Mouse (Mus musculus) midbrain, embryonic 10.5 days (tissue): Measurements from ENCODE around the gene Cdh26. TPM values are rescaled to one million over a fixed set of nuclear protein-coding genes. Genes with fewer than 3 reads are reported as not detected.

Experiments
- DNase-seq: peaks from one replicate; pipeline ENCODE4 v3.0.0-alpha.2; 2017; ENCODE audit warnings: low spot score
- H3K27ac ChIP-seq: fragments of 300-500 bp; sonication (generic); replicated peaks from 2 replicates; pipeline ENCODE4 v1.5.1; 2016; ENCODE audit warnings: mild to moderate bottlenecking
- H3K27me3 ChIP-seq: fragments of 300-500 bp; sonication (generic); 2 replicates; pipeline ENCODE4 v1.6.1; 2016; ENCODE audit warnings: low read depth, mild to moderate bottlenecking; ENCODE audit not compliant: poor library complexity, severe bottlenecking
- H3K36me3 ChIP-seq: fragments of 300-500 bp; sonication (generic); 2 replicates; pipeline ENCODE4 v1.6.1; 2016; ENCODE audit warnings: mild to moderate bottlenecking, moderate library complexity
- H3K4me1 ChIP-seq: fragments of 300-500 bp; sonication (generic); 2 replicates; pipeline ENCODE4 v1.6.1; 2016
- H3K4me3 ChIP-seq: fragments of 300-500 bp; sonication (generic); 2 replicates; pipeline ENCODE4 v1.5.1; 2016; ENCODE audit warnings: mild to moderate bottlenecking, moderate library complexity
- H3K9me3 ChIP-seq: fragments of 300-500 bp; sonication (generic); replicated peaks from 2 replicates; pipeline ENCODE4 v1.6.1; 2016; ENCODE audit warnings: mild to moderate bottlenecking
- WGBS: fragments of 180-500 bp; shearing (Covaris S2); methylation state at CpG from one replicate; pipeline ENCODE4 v1.1.7; 2016; 5-methylcytosine and 5-hydroxymethylcytosine counted together
- polyA plus RNA-seq: library from polyadenylated mRNA; unstranded; fragments of >200 nt; fragmentation: Nextera tagmentation; extraction: Ambion mirVana; gene quantifications from 2 replicates; pipeline ENCODE4 v1.2.1, GENCODE M21; 2016

Gene Cdh26
- polyA plus RNA-seq, 1 experiment from 2014 or later: 0.04 TPM

DNA sequence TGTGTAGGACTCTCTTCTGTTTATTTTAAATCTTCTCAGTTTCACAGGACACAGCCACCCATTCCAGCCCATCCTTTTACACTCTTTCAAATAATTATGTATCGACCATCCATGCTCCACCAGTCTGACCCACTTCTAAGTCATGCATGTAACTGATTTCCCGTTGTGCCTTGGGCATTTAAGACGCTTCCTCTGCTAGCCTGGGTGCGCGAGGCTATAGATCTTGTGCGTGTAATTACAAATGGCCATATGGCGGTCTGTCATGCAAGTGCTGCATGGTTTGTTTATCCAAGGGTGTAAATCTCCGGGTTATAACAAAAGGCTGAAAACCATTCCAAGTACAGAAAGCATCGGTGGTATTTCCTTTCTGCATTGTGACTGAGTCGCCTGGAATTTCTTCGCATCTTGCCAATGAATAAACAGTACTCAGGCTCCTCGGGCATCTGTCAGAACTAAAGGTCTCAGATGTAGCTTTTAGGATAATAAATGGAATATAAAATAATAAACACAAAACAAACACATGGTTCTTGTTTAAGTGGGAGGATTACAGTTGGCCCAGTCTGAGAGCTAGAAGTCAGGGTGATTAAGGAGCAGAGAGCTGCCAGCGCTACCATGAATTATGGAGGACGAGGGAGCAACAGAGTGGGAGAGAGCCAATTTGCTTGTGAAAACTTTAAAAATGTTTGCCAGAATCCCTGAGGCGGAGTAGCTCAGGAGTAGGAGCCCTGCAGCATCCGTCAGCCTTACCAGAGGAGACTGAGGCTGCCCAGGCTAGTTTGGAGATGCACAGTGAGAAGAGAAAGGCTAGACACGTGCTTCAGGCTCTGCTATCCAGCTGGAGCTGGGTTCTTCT is 24.6 kb downstream of the Cdh26 start:
- WGBS: 70% methylated on average over 17 of the region's 17 CpGs
- 0 out of 2 replicates have a peak, but pooled peaks cover 5% of the 10 kb centered on the region for H3K4me1 ChIP-seq
- no peaks in the 10 kb centered on the region for H3K9me3 ChIP-seq
- DNase-seq: no peak
- no peak overlapping the region for H3K27ac ChIP-seq
- H3K27me3 ChIP-seq: no peaks in the 10 kb centered on the region
- H3K4me3 ChIP-seq: no peak overlapping the region
- no peaks in the 10 kb centered on the region for H3K36me3 ChIP-seq

DNA sequence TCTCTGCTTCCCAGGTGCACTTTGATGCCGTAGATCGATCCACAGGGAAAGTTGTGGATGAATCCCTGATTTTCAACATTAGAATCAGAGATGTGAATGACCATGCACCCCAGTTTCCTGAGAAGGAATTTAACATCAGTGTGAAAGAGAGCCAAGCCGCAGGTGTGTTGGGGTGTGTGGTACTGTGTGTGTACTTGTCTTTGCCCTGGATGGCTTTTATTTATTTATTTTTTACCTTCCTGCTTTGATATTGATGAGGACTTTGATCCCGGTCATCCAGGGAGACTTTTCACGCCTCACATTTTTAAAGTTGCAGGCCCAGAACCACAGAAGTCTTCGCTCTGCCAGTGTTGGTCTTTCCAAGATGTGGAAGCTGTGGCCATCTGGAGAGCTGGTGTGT is 27.1 kb downstream of the Cdh26 start:
- 0 out of 2 replicates have a peak, but pooled peaks cover 5% of the 10 kb centered on the region for H3K4me1 ChIP-seq
- H3K9me3 ChIP-seq: no peaks in the 10 kb centered on the region
- WGBS: 89% methylated on average over 6 of the region's 6 CpGs

DNA sequence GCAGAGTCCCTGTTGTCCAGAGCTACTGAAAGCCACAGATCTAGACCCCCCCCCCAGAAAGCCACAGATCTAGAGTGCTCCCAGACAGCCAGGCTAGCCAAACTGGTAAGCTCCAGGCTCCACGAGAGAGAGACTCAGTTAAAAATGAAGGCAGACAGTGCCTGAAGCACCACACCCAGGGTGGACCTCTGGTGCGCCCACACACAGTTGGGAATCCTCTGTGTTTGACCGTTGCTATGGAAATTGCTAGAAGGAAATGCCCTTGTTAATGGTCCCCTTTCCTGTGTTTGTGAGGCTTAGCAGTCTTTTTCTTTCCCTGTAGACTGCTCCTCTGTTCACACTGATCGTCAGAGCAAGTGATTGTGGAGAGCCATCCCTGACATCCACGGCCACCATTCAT is 30.0 kb downstream of the Cdh26 start:
- H3K36me3 ChIP-seq: no peaks in the 10 kb centered on the region
- no peak overlapping the region for H3K27ac ChIP-seq
- H3K4me1 ChIP-seq: 0 out of 2 replicates have a peak, but pooled peaks cover 2% of the 10 kb centered on the region
- no peaks in the 10 kb centered on the region for H3K27me3 ChIP-seq
- WGBS: 70% methylated on average over 5 of the region's 5 CpGs
- H3K9me3 ChIP-seq: no peaks in the 10 kb centered on the region
- H3K4me3 ChIP-seq: no peak overlapping the region
- no peak for DNase-seq

More for the DNA sequence above, 27.1 kb downstream of the Cdh26 start:
- Histone ChIP-seq H3K27ac (no peak overlapping the region), H3K27me3 (no peaks in the 10 kb centered on the region), H3K4me3 (no peak overlapping the region), H3K36me3 (no peaks in the 10 kb centered on the region)
- DNase-seq: no peak

DNA sequence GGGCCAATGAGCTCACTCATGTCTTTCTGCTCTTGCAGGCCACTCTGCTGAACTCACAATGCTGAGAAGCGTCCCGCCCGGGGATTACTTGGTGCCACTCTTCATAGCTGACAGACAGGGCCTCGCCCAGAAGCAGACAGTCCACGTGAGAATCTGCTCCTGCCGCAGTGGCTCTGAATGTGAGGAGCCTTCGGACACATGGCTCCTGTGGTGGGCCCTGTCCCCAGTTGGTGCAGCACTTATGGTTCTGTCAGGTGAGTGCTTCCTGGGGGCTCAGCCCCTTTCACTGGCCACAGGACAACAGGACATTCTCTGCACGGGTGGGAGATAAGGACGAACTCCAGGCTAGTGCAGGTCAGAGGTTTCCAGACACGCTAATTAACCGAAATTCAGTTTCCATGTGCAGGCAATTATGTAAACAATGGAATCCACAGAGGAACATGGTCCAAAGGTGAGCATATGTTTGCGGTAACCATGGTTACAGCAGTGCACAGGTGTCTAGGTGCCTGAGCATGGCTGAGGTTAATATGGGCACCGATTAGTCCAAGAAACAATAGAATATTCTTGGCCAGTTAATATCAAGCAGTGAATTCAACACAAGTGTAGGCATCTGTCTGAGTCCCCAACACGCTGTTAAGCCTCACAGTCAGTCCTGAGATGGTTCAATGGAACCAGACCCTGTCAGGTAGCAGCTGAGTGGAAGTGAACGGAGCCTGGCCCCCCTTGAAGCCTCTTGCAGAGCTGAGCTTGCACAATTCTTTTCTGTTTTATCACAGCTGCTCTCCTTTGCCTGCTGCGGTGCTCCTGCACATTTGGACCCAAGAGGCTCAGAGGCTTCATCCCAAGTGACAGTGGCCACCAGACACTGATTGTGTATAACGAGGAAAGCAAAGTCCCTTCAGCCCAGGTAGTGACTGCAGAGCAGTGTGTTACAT is 41.5 kb downstream of the Cdh26 start:
- Histone ChIP-seq H3K4me3 (no peak overlapping the region), H3K27me3 (no peaks in the 10 kb centered on the region), H3K36me3 (no peaks in the 10 kb centered on the region), H3K4me1 (no peaks in the 10 kb centered on the region), H3K27ac (no peak overlapping the region), H3K9me3 (no peaks in the 10 kb centered on the region)
- 84% methylated on average over 17 of the region's 17 CpGs for WGBS
- no peak for DNase-seq

DNA sequence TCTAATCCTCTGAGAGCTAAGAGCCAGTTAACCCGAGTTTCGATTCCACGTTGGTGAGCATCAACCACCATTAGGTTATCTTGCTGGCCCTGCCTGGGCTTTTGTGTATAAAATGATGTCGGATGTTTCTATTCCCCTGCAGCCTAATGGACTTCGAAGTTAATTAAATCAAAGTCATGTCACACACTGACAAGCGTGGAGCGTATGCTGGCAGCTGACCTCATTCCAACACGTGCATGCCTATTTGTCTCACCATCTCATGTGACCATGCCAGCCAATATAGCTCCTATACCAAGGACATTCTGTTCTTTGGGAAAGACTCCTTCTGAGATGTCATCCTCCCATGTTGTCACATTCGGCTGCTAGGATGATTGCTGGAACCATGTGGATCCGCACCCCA is 43.6 kb downstream of the Cdh26 start:
- Histone ChIP-seq H3K36me3 (no peaks in the 10 kb centered on the region), H3K27me3 (no peaks in the 10 kb centered on the region), H3K27ac (no peak overlapping the region), H3K4me1 (no peaks in the 10 kb centered on the region), H3K9me3 (no peaks in the 10 kb centered on the region), H3K4me3 (no peak overlapping the region)
- no peak for DNase-seq
- 89% methylated on average over 10 of the region's 10 CpGs for WGBS

DNA sequence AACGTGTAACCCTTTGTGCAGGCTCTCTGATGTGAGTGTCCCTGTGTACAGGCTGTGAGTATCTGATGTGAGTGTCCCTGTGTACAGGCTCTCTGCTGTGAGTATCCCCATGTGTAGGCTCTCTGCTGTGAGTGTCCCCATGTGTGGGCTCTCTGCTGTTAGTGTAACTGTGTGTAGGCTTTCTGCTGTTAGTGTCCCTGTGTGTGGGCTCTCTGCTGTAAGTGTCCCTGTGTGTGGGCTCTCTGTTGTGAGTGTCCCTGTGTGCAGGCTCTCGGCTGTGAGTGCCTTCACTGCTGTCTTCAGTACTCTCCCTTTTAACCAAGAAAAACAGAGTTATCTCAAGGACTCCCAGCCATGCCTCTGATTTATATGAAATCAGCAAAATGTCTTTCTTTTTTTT is 46.9 kb downstream of the Cdh26 start:
- no peak overlapping the region for H3K4me3 ChIP-seq
- H3K9me3 ChIP-seq: no peaks in the 10 kb centered on the region
- H3K27me3 ChIP-seq: no peaks in the 10 kb centered on the region
- 78% methylated on average over 2 of the region's 2 CpGs for WGBS
- DNase-seq: no peak
- H3K36me3 ChIP-seq: no peaks in the 10 kb centered on the region
- no peaks in the 10 kb centered on the region for H3K4me1 ChIP-seq
- no peak overlapping the region for H3K27ac ChIP-seq

DNA sequence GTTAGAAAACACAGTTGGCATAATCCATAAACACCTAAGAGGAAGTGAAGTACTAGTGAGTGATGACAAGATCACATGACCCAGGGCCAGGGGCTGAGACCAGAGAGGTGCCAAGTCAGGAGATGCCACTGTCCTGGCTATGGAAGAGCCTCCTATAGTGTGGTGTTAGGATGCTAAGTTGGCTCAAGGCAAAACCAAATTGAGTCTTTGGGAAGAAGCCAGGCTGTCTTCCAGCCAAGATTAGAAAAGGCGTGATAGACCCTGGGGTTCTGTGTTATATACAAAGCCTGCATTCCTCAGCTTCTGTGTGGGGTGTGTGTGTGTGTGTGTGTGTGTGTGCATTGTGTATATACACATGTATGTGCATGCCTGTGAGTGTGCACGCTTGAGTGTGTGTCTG is 48.7 kb downstream of the Cdh26 start:
- no peak for DNase-seq
- Histone ChIP-seq H3K4me3 (no peak overlapping the region), H3K36me3 (no peaks in the 10 kb centered on the region), H3K27ac (no peak overlapping the region), H3K4me1 (peaks cover 6% of the 10 kb centered on the region; the same call in 1 of the 2 replicates), H3K27me3 (no peaks in the 10 kb centered on the region), H3K9me3 (no peaks in the 10 kb centered on the region)
- WGBS: 92% methylated on average over 2 of the region's 2 CpGs

DNA sequence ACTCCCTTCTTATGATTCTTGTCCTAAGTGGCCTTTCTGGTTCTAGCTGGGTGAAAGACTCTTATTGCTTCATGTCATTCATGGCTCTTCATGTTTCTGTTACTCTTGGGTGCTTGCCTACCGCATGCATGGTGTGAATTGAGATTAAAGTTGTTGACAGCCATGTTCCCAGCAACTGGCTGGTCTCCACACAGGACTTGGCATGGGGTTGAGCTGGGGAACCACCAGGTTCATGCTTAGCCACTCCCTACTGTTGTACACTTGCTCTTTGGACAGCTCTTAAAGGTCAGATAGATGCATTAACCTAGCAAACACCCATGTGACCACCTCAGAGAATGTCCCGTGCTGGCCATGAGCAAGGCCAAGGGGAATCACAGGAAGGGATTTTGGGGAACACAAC is 50.6 kb downstream of the Cdh26 start:
- 79% methylated on average over 2 of the region's 2 CpGs for WGBS

DNA sequence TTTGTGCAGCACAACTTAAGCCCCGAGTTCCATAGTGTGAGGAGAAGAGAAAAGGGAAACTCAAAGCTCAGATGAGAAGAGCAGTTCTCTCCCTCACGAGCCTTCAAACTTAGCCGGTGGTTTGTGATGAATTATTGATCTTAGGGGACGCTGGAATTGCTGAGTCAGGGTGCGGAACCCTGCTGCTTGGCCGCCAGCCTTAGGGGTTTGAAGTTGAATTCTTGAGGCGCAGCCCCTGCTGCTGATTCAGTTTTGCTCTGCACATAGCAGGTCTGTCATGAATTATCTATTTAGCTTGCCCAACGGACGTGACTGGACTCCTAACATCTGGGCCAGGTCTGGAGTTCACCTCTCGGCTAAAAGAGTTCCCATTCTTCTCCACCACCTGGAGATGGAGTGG is 53.1 kb downstream of the Cdh26 start:
- WGBS: 56% methylated on average over 10 of the region's 10 CpGs
- no peaks in the 10 kb centered on the region for H3K9me3 ChIP-seq
- H3K4me3 ChIP-seq: no peak overlapping the region
- no peak overlapping the region for H3K27ac ChIP-seq
- peaks cover 6% of the 10 kb centered on the region; the same call in 1 of the 2 replicates for H3K4me1 ChIP-seq
- no peak for DNase-seq
- no peaks in the 10 kb centered on the region for H3K36me3 ChIP-seq
- no peaks in the 10 kb centered on the region for H3K27me3 ChIP-seq

More for the DNA sequence above, 50.6 kb downstream of the Cdh26 start:
- peaks cover 6% of the 10 kb centered on the region; the same call in 1 of the 2 replicates for H3K4me1 ChIP-seq
- no peaks in the 10 kb centered on the region for H3K36me3 ChIP-seq
- no peak for DNase-seq
- no peak overlapping the region for H3K27ac ChIP-seq
- H3K27me3 ChIP-seq: no peaks in the 10 kb centered on the region
- H3K4me3 ChIP-seq: no peak overlapping the region
- H3K9me3 ChIP-seq: no peaks in the 10 kb centered on the region

DNA sequence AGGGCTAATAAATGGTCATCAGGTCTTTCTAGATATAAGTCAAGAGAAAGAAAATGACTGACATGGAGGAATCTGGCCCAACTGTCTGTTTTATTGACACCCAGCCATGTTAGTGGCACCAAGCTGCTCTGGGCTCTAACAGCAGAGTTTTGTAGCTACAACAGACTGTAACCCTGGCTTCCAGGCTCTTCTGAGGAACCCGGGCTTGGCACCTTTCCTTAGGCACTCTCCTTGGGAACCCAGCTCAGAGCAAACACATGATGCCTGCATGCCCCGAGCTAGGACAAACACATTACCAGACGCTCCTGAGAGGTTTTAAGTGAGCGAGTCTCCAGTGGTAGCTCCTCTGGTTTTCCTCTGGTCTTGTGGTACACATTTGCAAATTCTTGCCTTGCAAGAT is 57.9 kb downstream of the Cdh26 start:
- WGBS: 85% methylated on average over 4 of the region's 4 CpGs
- DNase-seq: no peak
- H3K27ac ChIP-seq: no peak overlapping the region
- no peaks in the 10 kb centered on the region for H3K36me3 ChIP-seq
- H3K4me3 ChIP-seq: no peak overlapping the region
- H3K4me1 ChIP-seq: peaks cover 18% of the 10 kb centered on the region
- no peaks in the 10 kb centered on the region for H3K27me3 ChIP-seq
- no peaks in the 10 kb centered on the region for H3K9me3 ChIP-seq

DNA sequence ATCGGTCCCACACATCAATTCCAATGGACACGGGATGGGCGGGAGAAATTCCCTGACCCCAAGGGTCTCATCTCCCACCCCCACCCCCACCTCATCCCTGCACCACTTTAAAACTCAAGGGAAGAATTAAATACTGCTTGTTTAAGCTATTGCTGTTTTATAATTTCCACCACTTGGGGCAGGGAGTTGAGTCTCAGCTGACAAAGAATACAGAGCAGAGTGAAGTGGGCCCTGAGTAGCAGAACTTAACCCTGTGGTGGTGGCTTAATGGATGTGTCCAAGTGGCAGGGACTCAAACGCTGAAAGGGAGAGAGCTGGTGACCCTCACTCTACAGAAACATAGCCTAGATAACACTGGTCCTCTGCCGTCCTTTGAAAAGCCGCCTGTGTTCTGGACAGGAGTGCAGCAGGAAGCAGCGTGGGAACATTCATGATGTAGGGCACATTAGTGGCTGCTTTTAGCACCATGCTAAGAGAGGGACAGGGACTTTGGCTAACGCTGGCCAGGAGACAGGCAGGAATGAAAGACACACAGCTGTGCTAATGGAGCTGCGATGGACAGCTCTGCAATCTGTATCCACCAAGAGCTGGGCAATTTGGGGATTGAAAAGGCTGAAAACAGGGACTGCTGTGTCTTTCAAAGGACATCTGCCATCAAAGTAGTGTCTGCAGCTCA is 60.1 kb downstream of the Cdh26 start:
- Histone ChIP-seq H3K9me3 (no peaks in the 10 kb centered on the region), H3K27me3 (no peaks in the 10 kb centered on the region), H3K27ac (no peak overlapping the region), H3K36me3 (no peaks in the 10 kb centered on the region), H3K4me1 (peaks cover 19% of the 10 kb centered on the region), H3K4me3 (no peak overlapping the region)
- DNase-seq: no peak
- 80% methylated on average over 9 of the region's 9 CpGs for WGBS

DNA sequence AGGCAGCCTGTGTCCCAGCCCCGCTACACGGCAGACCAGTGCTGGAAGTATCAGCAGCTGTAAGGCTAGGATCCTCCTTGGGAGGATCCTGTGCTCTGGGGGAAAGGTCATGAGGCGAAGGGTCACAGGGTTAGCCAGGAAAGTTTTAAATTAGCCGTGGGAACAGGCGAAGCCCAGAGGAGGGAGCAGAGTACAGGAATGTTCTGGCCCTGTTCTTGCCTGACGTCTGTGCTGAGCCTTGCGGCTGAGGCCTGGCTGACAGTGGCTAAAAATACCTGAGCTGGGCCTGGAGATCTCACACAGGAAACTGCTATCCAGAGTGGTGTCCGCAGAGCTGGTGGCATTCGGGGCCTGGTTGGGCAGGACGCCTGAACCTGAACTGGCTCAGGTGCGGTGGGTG is 63.7 kb downstream of the Cdh26 start:
- H3K4me3 ChIP-seq: no peak overlapping the region
- H3K27ac ChIP-seq: no peak overlapping the region
- no peaks in the 10 kb centered on the region for H3K27me3 ChIP-seq
- no peaks in the 10 kb centered on the region for H3K36me3 ChIP-seq
- 72% methylated on average over 11 of the region's 11 CpGs for WGBS
- no peaks in the 10 kb centered on the region for H3K9me3 ChIP-seq
- no peak for DNase-seq
- peaks cover 19% of the 10 kb centered on the region for H3K4me1 ChIP-seq
